Mouse (Mus musculus) hindbrain, embryonic 16.5 days (tissue): ENCODE measurements at regions not wholly inside any gene's neighbourhood (a gene's known extent, or its start where the extent isn't known, plus 50 kb on each side); places are given as distances from the start of the nearest gene placed in this dataset.

Experiments
- ATAC-seq: fragments of 200-750 bp; cut with Nextera tagmentation; 2 replicates; pipeline ENCODE4 v1.8.0; 2017; ENCODE audit warnings: moderate TSS enrichment, moderate library complexity
- H3K27ac ChIP-seq: fragments of 300-500 bp; sonication (generic); 2 replicates; pipeline ENCODE4 v1.5.1; 2014; ENCODE audit warnings: low read depth, mild to moderate bottlenecking, control low read depth, low read length, moderate library complexity
- H3K27me3 ChIP-seq: fragments of 300-500 bp; sonication (generic); replicated peaks from 2 replicates; pipeline ENCODE4 v1.6.1; 2014; ENCODE audit warnings: low read length; ENCODE audit not compliant: control insufficient read depth, insufficient read depth
- H3K36me3 ChIP-seq: fragments of 300-500 bp; sonication (generic); 2 replicates; pipeline ENCODE4 v1.6.1; 2014; ENCODE audit warnings: mild to moderate bottlenecking, low read length, moderate library complexity, mixed read lengths; ENCODE audit not compliant: control insufficient read depth, insufficient read depth
- H3K4me1 ChIP-seq: fragments of 300-500 bp; sonication (generic); 2 replicates; pipeline ENCODE4 v1.6.1; 2014; ENCODE audit warnings: low read depth, low read length; ENCODE audit not compliant: control insufficient read depth, insufficient read depth
- H3K4me2 ChIP-seq: fragments of 300-500 bp; sonication (generic); 2 replicates; pipeline ENCODE4 v1.6.1; 2014; ENCODE audit warnings: mild to moderate bottlenecking, low read length, control low read depth, moderate library complexity
- H3K4me3 ChIP-seq: fragments of 300-500 bp; sonication (generic); 2 replicates; pipeline ENCODE4 v1.5.1; 2014; ENCODE audit warnings: mild to moderate bottlenecking, low read length, control low read depth, moderate library complexity
- H3K9ac ChIP-seq: fragments of 300-500 bp; sonication (generic); 2 replicates; pipeline ENCODE4 v1.6.1; 2014; ENCODE audit warnings: low read depth, mild to moderate bottlenecking, control low read depth, low read length, moderate library complexity
- H3K9me3 ChIP-seq: fragments of 300-500 bp; sonication (generic); 2 replicates; pipeline ENCODE4 v1.6.1; 2014; ENCODE audit warnings: mild to moderate bottlenecking, low read length, moderate library complexity; ENCODE audit not compliant: control insufficient read depth
- WGBS: fragments of 180-500 bp; shearing (Covaris S2); extraction: QIAGEN DNeasy Blood & Tissue Kit; methylation state at CpG from one replicate; pipeline ENCODE4 v1.1.7; 2014; 5-methylcytosine and 5-hydroxymethylcytosine counted together

GRCm38 (mm10) chr13:90503188-90503587 lies 402.0 kb downstream of the Atp6ap1l start:
- no peaks in the 10 kb centered on the region for H3K9me3 ChIP-seq
- no peak overlapping the region for H3K4me3 ChIP-seq
- H3K4me2 ChIP-seq: no peak overlapping the region
- peak; percentile 56; the same call in 1 of the 2 replicates for ATAC-seq
- H3K27ac ChIP-seq: no peak overlapping the region
- H3K36me3 ChIP-seq: no peaks in the 10 kb centered on the region
- whole genome bisulfite sequencing: 61% methylated on average over 2 of the region's 2 CpGs
- H3K4me1 ChIP-seq: no peaks in the 10 kb centered on the region
- H3K9ac ChIP-seq: no peak overlapping the region
- H3K27me3 ChIP-seq: no peaks in the 10 kb centered on the region

- H3K36me3 ChIP-seq: no peaks in the 10 kb centered on the region
- H3K27ac ChIP-seq: no peak overlapping the region
- no peak overlapping the region for H3K9ac ChIP-seq
- H3K4me2 ChIP-seq: no peak overlapping the region
- WGBS: 79% methylated on average over 1 of the region's 1 CpGs
- H3K4me1 ChIP-seq: no peaks in the 10 kb centered on the region
- peak; percentile 63; the same call in 1 of the 2 replicates for ATAC-seq
- H3K9me3 ChIP-seq: no peaks in the 10 kb centered on the region
- no peak overlapping the region for H3K4me3 ChIP-seq
- H3K27me3 ChIP-seq: no peaks in the 10 kb centered on the region
These were observed 403.0 kb downstream of the Atp6ap1l start for GRCm38 (mm10) chr13:90502141-90502540.

- no peak for ATAC-seq
- Histone ChIP-seq H3K36me3 (no peaks in the 10 kb centered on the region), H3K4me1 (no peaks in the 10 kb centered on the region), H3K4me3 (no peak overlapping the region), H3K27me3 (no peaks in the 10 kb centered on the region), H3K27ac (no peak overlapping the region), H3K9ac (no peak overlapping the region), H3K9me3 (no peaks in the 10 kb centered on the region), H3K4me2 (no peak overlapping the region)
- WGBS: 88% methylated on average over 3 of the region's 3 CpGs
These were observed 406.2 kb downstream of the Atp6ap1l start for GRCm38 (mm10) chr13:90498978-90499377.

- no peak overlapping the region for H3K9ac ChIP-seq
- no peak for ATAC-seq
- no peaks in the 10 kb centered on the region for H3K36me3 ChIP-seq
- no peak overlapping the region for H3K4me2 ChIP-seq
- no peaks in the 10 kb centered on the region for H3K4me1 ChIP-seq
- no peak overlapping the region for H3K27ac ChIP-seq
- 58% methylated on average over 2 of the region's 2 CpGs for WGBS
- H3K9me3 ChIP-seq: no peaks in the 10 kb centered on the region
- no peaks in the 10 kb centered on the region for H3K27me3 ChIP-seq
- no peak overlapping the region for H3K4me3 ChIP-seq
These were observed 407.6 kb downstream of the Atp6ap1l start for GRCm38 (mm10) chr13:90497573-90497972.

GRCm38 (mm10) chr13:90493696-90494095 lies 404.3 kb upstream of the Xrcc4 start:
- H3K9ac ChIP-seq: no peak overlapping the region
- H3K27me3 ChIP-seq: no peaks in the 10 kb centered on the region
- no peak for ATAC-seq
- no peak overlapping the region for H3K4me3 ChIP-seq
- 47% methylated on average over 1 of the region's 1 CpGs for WGBS
- no peaks in the 10 kb centered on the region for H3K4me1 ChIP-seq
- H3K36me3 ChIP-seq: no peaks in the 10 kb centered on the region
- no peaks in the 10 kb centered on the region for H3K9me3 ChIP-seq
- no peak overlapping the region for H3K4me2 ChIP-seq
- H3K27ac ChIP-seq: no peak overlapping the region

- no peaks in the 10 kb centered on the region for H3K9me3 ChIP-seq
- no peaks in the 10 kb centered on the region for H3K4me1 ChIP-seq
- no peaks in the 10 kb centered on the region for H3K36me3 ChIP-seq
- H3K27me3 ChIP-seq: no peaks in the 10 kb centered on the region
- no peak overlapping the region for H3K4me3 ChIP-seq
- WGBS: 56% methylated on average over 8 of the region's 8 CpGs
- no peak overlapping the region for H3K9ac ChIP-seq
- no peak overlapping the region for H3K4me2 ChIP-seq
- no peak overlapping the region for H3K27ac ChIP-seq
- no peak for ATAC-seq
These were observed 401.9 kb upstream of the Xrcc4 start for GRCm38 (mm10) chr13:90490991-90491951.

- Histone ChIP-seq H3K4me3 (no peak overlapping the region), H3K9ac (no peak overlapping the region), H3K36me3 (no peaks in the 10 kb centered on the region), H3K27me3 (no peaks in the 10 kb centered on the region), H3K4me1 (no peaks in the 10 kb centered on the region), H3K4me2 (no peak overlapping the region), H3K27ac (no peak overlapping the region), H3K9me3 (no peaks in the 10 kb centered on the region)
- 89% methylated on average over 4 of the region's 4 CpGs for WGBS
- no peak for ATAC-seq
These were observed 391.1 kb upstream of the Xrcc4 start for GRCm38 (mm10) chr13:90480484-90480883.

- Histone ChIP-seq H3K27ac (no peak overlapping the region), H3K9ac (no peak overlapping the region), H3K27me3 (no peaks in the 10 kb centered on the region), H3K9me3 (no peaks in the 10 kb centered on the region), H3K4me2 (no peak overlapping the region), H3K4me1 (no peaks in the 10 kb centered on the region), H3K4me3 (no peak overlapping the region), H3K36me3 (no peaks in the 10 kb centered on the region)
- 90% methylated on average over 2 of the region's 2 CpGs for WGBS
- ATAC-seq: no peak
These were observed 387.5 kb upstream of the Xrcc4 start for GRCm38 (mm10) chr13:90476880-90477279.

- no peaks in the 10 kb centered on the region for H3K36me3 ChIP-seq
- H3K4me2 ChIP-seq: no peak overlapping the region
- no peaks in the 10 kb centered on the region for H3K27me3 ChIP-seq
- WGBS: 89% methylated on average over 6 of the region's 6 CpGs
- no peak overlapping the region for H3K4me3 ChIP-seq
- no peaks in the 10 kb centered on the region for H3K4me1 ChIP-seq
- H3K9ac ChIP-seq: no peak overlapping the region
- no peak for ATAC-seq
- no peak overlapping the region for H3K27ac ChIP-seq
- H3K9me3 ChIP-seq: no peaks in the 10 kb centered on the region
These were observed 385.1 kb upstream of the Xrcc4 start for GRCm38 (mm10) chr13:90474507-90474906.
